Mouse (Mus musculus) central nervous system, embryonic 18 days (tissue): Measurements from ENCODE around the gene 1500011B03Rik. TPM values are rescaled to one million over a fixed set of nuclear protein-coding genes. Genes with fewer than 3 reads are reported as not detected.

Experiments used
- polyA plus RNA-seq: library from polyadenylated mRNA; depleted of rRNA; stranded (reverse); fragments of >200 nt; gene quantifications from 2 replicates; pipeline ENCODE4 v1.2.3, GENCODE M21; 2012; rRNA removed

Gene 1500011B03Rik
- polyA plus RNA-seq, result 248 and 254 TPM in 2 replicates

DNA sequence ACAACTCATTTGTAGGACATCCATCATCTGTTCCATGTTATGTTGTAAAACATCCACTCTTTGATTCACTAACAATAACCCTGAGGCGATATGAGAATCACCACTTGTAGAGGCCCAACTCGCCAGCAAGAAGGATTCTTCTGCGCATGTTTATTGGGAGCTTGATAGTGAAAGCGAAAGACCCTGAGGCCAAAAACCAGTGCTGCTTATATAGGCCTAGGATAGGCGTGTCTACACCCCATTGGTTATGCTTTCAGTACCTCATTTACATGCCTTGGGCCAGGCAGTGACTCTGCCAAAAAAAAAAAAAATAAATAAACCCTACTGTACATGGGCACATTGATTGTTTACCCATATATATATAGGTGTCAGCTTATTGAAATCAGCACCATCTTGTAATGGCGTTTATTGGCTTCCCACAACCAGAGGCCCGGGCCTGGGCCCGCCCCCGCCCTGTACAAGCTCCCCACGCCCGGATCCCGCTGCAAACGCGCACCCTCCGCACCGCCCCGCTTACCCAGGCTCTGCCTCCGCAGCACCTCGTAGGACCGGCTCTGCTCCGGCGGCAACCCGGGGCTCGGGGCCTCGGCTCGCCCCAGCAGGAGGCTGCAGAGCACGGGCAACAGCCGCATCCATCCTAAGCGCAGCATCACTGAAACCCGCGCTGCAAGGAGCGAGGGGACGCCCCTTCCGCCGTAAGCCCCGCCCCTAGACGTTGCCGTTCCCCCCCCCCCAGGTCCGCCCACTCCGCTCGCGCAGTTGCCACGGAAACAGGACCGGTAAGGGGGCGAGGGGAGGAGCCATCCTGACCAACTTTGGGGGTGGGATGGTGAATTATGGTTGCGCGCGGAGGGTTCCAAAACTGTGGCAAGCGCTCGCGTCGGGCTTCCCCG lies at the start of gene 1500011B03Rik:
Gene 1500011B03Rik, minus strand, starts transcription at position 673 of the 893 bp plus-strand sequence.

DNA sequence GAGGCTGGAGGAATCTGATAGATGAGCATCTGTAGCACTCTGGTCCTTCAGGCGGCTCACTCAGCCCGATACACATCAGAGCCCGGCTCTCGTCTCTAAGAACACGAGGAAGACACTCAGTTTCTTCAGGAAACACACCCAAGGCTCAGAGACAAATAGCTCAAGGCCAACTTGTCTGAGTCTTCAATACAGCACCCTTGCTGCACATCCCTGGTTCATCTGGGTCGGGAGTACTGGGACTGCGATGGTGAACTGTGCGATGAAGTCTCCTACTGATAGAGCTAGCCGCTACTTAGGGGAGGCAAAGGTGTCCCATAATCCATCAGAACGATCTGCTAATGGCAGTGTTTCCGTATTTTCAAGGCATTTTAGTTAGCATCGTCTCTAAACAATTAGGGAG lies 35.3 kb upstream of the 1500011B03Rik start, which contains the start of gene Gm9936:
Gene Gm9936, minus strand, starts transcription at position 101 of the 400 bp plus-strand sequence.

DNA sequence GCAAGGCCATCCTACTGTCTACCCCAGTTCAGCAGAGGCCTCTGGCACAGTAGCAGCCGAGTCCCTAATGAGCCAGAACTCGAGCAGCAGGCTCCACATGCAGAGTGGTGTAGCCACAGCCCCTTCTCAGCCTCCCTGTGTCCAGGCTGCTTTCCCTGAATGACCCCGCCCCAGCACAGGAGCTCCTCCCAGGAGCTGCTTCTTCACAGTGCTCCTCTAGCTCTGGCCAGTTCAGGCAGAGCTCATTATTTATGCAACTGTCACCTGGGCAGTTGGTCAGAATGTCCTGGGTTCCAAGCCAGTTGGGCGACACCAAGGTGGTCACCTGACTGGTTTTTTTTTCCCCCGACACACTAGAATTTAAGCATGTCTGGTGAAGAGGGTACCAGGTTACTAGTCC lies 30.1 kb upstream of the 1500011B03Rik start, which contains the start of gene 4930519G04Rik:
Gene 4930519G04Rik, plus strand, starts transcription at position 301 of the 400 bp plus-strand sequence.

DNA sequence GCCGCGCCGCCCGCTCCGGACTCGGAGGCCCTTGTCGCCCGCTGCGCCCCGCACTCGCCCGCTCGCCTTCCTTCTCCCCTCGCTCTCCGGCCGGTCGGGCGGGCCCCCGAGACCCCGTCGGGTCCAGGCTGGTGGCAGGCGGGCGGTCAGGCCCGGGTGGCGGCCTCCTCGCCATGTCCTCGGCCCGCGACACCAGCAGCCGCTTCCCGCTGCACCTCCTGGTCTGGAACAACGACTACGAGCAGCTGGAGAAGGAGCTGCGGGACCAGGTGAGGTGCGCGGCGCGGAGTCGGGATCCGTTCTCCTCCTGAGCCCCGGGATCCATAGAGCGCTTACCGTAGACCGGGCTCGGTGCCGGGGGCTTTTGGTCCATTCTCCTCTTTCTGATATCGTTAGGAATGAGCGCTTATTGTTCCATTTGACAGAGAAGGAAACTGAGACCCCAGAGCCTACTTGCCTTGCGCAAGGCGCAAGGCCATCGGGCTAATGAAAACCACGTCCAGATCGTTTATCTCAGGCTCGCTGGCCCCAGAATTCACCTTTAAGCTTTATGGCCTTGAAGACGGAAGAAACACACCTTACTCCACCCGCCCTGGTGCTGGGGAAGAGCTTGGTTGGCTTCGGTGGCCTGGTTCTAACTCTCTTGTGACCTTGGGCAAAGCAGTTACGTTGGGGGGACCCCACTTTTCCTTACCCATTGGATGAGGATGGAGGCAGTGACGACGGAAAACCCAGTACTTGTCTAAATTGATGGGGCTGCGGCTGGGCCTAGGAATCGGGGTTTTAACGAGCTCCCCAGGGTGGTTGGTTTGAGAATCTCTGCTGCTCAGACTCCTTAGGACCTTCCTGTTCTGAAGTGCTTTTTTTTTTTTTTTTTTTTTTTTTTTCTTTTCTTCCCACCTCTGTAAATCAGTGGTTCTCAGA lies 48.0 kb downstream of the 1500011B03Rik start, which contains the start of gene Git2:
Gene Git2, minus strand, starts transcription at position 462 of the 924 bp plus-strand sequence.

DNA sequence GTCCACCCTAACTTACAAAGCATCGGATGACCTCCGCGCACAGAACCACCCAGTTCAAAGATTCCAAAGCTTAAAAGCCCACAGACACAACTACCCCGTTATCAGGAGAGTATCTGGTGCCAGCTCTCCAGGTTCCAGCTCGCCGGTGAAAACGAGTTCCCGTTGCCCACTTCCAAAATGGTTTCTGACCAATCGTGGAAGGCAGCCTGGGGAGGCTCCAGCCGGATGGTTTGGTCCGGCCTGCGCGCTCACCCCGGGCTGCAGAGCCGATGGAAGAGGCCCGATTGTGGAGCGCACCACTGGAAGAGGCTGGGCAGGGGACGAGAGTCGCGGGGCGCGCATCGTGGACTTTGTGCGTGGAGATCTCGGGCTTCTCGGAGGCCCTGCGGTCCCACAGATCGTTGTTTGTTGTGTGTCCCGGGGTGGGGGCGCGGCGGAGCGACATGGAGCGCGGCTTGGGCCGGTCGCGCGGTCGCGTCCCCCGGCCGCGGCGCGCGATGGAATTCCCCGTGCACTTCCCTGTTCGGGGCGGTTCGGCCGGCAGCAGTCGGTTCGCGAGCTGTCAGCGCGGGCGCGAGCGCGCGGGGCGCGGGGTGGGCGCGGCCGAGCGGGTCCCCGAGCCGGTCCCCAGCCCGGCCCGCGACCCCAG lies 48.7 kb downstream of the 1500011B03Rik start, which contains the start of gene Ankrd13a:
Gene Ankrd13a, plus strand, starts transcription at position 275 of the 649 bp plus-strand sequence.

Other genes starting within 250 kb of the 1500011B03Rik start
- 1.6 and 2.9 TPM in 2 replicates for gene Trpv4, start 165.0 kb downstream of the 1500011B03Rik start, polyA plus RNA-seq
- gene Gltp, start 132.5 kb downstream of the 1500011B03Rik start, polyA plus RNA-seq, result 20.7 and 21.5 TPM in 2 replicates
- gene Tchp, start 115.7 kb downstream of the 1500011B03Rik start, polyA plus RNA-seq, result 23.3 and 23.6 TPM in 2 replicates
- gene Ankrd13a, start 48.8 kb downstream of the 1500011B03Rik start, polyA plus RNA-seq, result 41.3 and 44.4 TPM in 2 replicates
- gene Git2, start 48.0 kb downstream of the 1500011B03Rik start, polyA plus RNA-seq, result 50.3 and 50.9 TPM in 2 replicates
- gene 4930519G04Rik, start 30.2 kb upstream of the 1500011B03Rik start, polyA plus RNA-seq, result not detected in 2 replicates
- gene Gm9936, start 35.2 kb upstream of the 1500011B03Rik start, polyA plus RNA-seq, result 2.7 and 3.0 TPM in 2 replicates
- 5.6 and 7.2 TPM in 2 replicates for gene Oasl2, start 73.5 kb upstream of the 1500011B03Rik start, polyA plus RNA-seq
- 0.32 and 0.71 TPM in 2 replicates for gene Oasl1, start 99.8 kb upstream of the 1500011B03Rik start, polyA plus RNA-seq
- 97.8 and 102 TPM in 2 replicates for gene 2210016L21Rik, start 118.7 kb upstream of the 1500011B03Rik start, polyA plus RNA-seq
- gene Hnf1a, start 147.6 kb upstream of the 1500011B03Rik start, polyA plus RNA-seq, result not detected in 2 replicates
- 96.3 and 106 TPM in 2 replicates for gene Sppl3, start 187.7 kb upstream of the 1500011B03Rik start, polyA plus RNA-seq